ENCODE assay signal across 12 mouse cellular contexts in genomic region chr5:151188659-151189058, GRCm38 (mm10). TPM values are rescaled to one million over a fixed set of nuclear protein-coding genes. Genes with fewer than 3 reads are reported as not detected.
A peak's percentile ranks its signal among the peaks of the same experiment; 100 is the strongest.
DNase-seq lines count a peak whose midpoint lies in the region; ATAC-seq and TF ChIP-seq lines count a peak whose summit lies in the region.
"Had no signal": no experiment of that assay in that cellular context is flagged by ENCODE, and none has a peak within 500 bp of the region (broad histone marks: within the 10 kb centered on the region; RNA-seq: fewer than 3 reads in every experiment).

No protein-coding gene starts in this region.

- H3K4me2 ChIP-seq in heart, embryonic 13.5 days, result peak overlapping the region; percentile 94
- H3K4me2 ChIP-seq in kidney, postnatal 0 days (ENCODE audit: low read length), result peak overlapping the region; percentile 94
- peak overlapping the region; percentile 83; the same call in 1 of the 2 replicates for H3K4me2 ChIP-seq in embryonic facial prominence, embryonic 14.5 days (ENCODE audit: low read depth, low read length)
- H3K4me2 ChIP-seq in lung, postnatal 0 days (replicated peaks; ENCODE audit: low read depth, low read length), result peak overlapping the region; percentile 77

- WGBS in heart, embryonic 13.5 days, result 64% methylated on average over 6 of the region's 6 CpGs
- WGBS in heart, embryonic 10.5 days, result 76% methylated on average over 6 of the region's 6 CpGs
- 64% methylated on average over 6 of the region's 6 CpGs for WGBS in kidney, postnatal 0 days
- 83% methylated on average over 6 of the region's 6 CpGs for WGBS in embryonic facial prominence, embryonic 14.5 days
- WGBS in lung, postnatal 0 days, result 34% methylated on average over 6 of the region's 6 CpGs

- no peak overlapping the region for H3K27ac ChIP-seq in heart, embryonic 13.5 days (replicated peaks)
- no peak overlapping the region for H3K27ac ChIP-seq in heart, embryonic 10.5 days
- H3K27ac ChIP-seq in kidney, postnatal 0 days, result no peak overlapping the region
- H3K27ac ChIP-seq in embryonic facial prominence, embryonic 14.5 days (replicated peaks; ENCODE audit: low read depth, low read length), result no peak overlapping the region
- no peak overlapping the region for H3K27ac ChIP-seq in lung, postnatal 0 days (ENCODE audit: low read length)
- H3K27ac ChIP-seq: embryonic facial prominence, embryonic 15.5 days had no signal

- TF ChIP-seq EP300 in lung, postnatal 0 days (IDR thresholded peaks at IDR 0.05), result peak; percentile 82

- H3K4me3 ChIP-seq in heart, embryonic 13.5 days, result peak overlapping the region; percentile 82; the same call in 1 of the 2 replicates
- no peak overlapping the region for H3K4me3 ChIP-seq in heart, embryonic 10.5 days
- no peak overlapping the region for H3K4me3 ChIP-seq in kidney, postnatal 0 days (replicated peaks; ENCODE audit: low read depth, low read length)
- H3K4me3 ChIP-seq in embryonic facial prominence, embryonic 14.5 days (ENCODE audit: low read depth, low read length), result peak overlapping the region; percentile 63; the same call in 1 of the 2 replicates
- peak overlapping the region; percentile 82 for H3K4me3 ChIP-seq in lung, postnatal 0 days (ENCODE audit: low read depth, low read length)

- no peak overlapping the region for H3K9ac ChIP-seq in heart, embryonic 13.5 days
- no peak overlapping the region for H3K9ac ChIP-seq in kidney, postnatal 0 days (ENCODE audit: low read depth, low read length)
- no peak overlapping the region for H3K9ac ChIP-seq in embryonic facial prominence, embryonic 14.5 days (ENCODE audit: low read depth, low read length)
- peak overlapping the region; percentile 74; the same call in 1 of the 2 replicates for H3K9ac ChIP-seq in lung, postnatal 0 days (replicated peaks; ENCODE audit: low read depth)

- no peaks in the 10 kb centered on the region; the same call in 1 of the 2 replicates for H3K27me3 ChIP-seq in heart, embryonic 13.5 days (replicated peaks)
- no peaks in the 10 kb centered on the region for H3K27me3 ChIP-seq in heart, embryonic 10.5 days (ENCODE audit: insufficient read depth, poor library complexity, severe bottlenecking)
- no peaks in the 10 kb centered on the region for H3K27me3 ChIP-seq in kidney, postnatal 0 days (ENCODE audit: insufficient read depth, low read length)
- no peaks in the 10 kb centered on the region for H3K27me3 ChIP-seq in embryonic facial prominence, embryonic 14.5 days (replicated peaks; ENCODE audit: control insufficient read depth, insufficient read depth, low read length)
- H3K27me3 ChIP-seq in lung, postnatal 0 days (replicated peaks; ENCODE audit: insufficient read depth, low read length), result no peaks in the 10 kb centered on the region
- H3K27me3 ChIP-seq: embryonic facial prominence, embryonic 15.5 days had no signal

- DNase-seq in heart, embryonic 10.5 days (ENCODE audit: low spot score), result no peak
- peak; percentile 26 for DNase-seq in kidney, postnatal 0 days (ENCODE audit: low spot score)
- DNase-seq in kidney, postnatal 10 days, result no peak
- no peak for DNase-seq in embryonic facial prominence, embryonic 14.5 days (ENCODE audit: low spot score)
- peak; percentile 57 for DNase-seq in lung, postnatal 0 days (ENCODE audit: low spot score)
- no peak for DNase-seq in layer of hippocampus, adult 9-10 months (ENCODE audit: low spot score)
- DNase-seq: cerebellum, adult 2 months; right cerebral cortex, postnatal 25 days had no signal

- ATAC-seq in heart, embryonic 13.5 days (ENCODE audit: extremely low read depth, insufficient number of reproducible peaks, low FRiP score, low TSS enrichment), result no peak
- no peak for ATAC-seq in kidney, postnatal 0 days (replicated peaks; ENCODE audit: low FRiP score, low read depth)
- ATAC-seq in embryonic facial prominence, embryonic 14.5 days (ENCODE audit: low read depth), result no peak
- 0 out of 2 replicates have a peak, but pooled peaks have one; percentile 23 for ATAC-seq in lung, postnatal 0 days
- no peak for ATAC-seq in monocyte, adult 5-6 weeks (replicated peaks; ENCODE audit: insufficient number of reproducible peaks, low FRiP score, low TSS enrichment, poor library complexity, severe bottlenecking)

- TF ChIP-seq CTCF in kidney, postnatal 0 days (IDR thresholded peaks at IDR 0.05; ENCODE audit: low read depth), result no peak
- TF ChIP-seq CTCF in lung, postnatal 0 days (IDR thresholded peaks at IDR 0.05), result 0 out of 2 replicates have a peak, but pooled peaks have one; percentile 4

- H3K36me3 ChIP-seq in heart, embryonic 13.5 days, result no peaks in the 10 kb centered on the region
- no peaks in the 10 kb centered on the region for H3K36me3 ChIP-seq in heart, embryonic 10.5 days
- H3K36me3 ChIP-seq in kidney, postnatal 0 days (ENCODE audit: insufficient read depth, low read length), result no peaks in the 10 kb centered on the region
- no peaks in the 10 kb centered on the region for H3K36me3 ChIP-seq in embryonic facial prominence, embryonic 14.5 days (ENCODE audit: control insufficient read depth, insufficient read depth, low read length)
- no peaks in the 10 kb centered on the region for H3K36me3 ChIP-seq in lung, postnatal 0 days (ENCODE audit: insufficient read depth, low read length)
- H3K36me3 ChIP-seq: embryonic facial prominence, embryonic 15.5 days had no signal

- H3K9me3 ChIP-seq in heart, embryonic 13.5 days, result no peaks in the 10 kb centered on the region
- H3K9me3 ChIP-seq in heart, embryonic 10.5 days, result no peaks in the 10 kb centered on the region
- H3K9me3 ChIP-seq in kidney, postnatal 0 days (replicated peaks; ENCODE audit: low read length), result no peaks in the 10 kb centered on the region
- no peaks in the 10 kb centered on the region for H3K9me3 ChIP-seq in embryonic facial prominence, embryonic 14.5 days (ENCODE audit: control insufficient read depth, low read length)
- H3K9me3 ChIP-seq in lung, postnatal 0 days (ENCODE audit: low read length), result no peaks in the 10 kb centered on the region
- H3K9me3 ChIP-seq: embryonic facial prominence, embryonic 15.5 days had no signal

- H3K4me1 ChIP-seq in heart, embryonic 13.5 days, result peaks cover 29% of the 10 kb centered on the region
- H3K4me1 ChIP-seq in heart, embryonic 10.5 days, result peaks cover 6% of the 10 kb centered on the region; the same call in 1 of the 2 replicates
- H3K4me1 ChIP-seq in kidney, postnatal 0 days (replicated peaks; ENCODE audit: insufficient read depth, low read length), result no peaks in the 10 kb centered on the region
- peaks cover 14% of the 10 kb centered on the region; the same call in 1 of the 2 replicates for H3K4me1 ChIP-seq in embryonic facial prominence, embryonic 14.5 days (ENCODE audit: control insufficient read depth, insufficient read depth, low read length)
- H3K4me1 ChIP-seq in lung, postnatal 0 days (ENCODE audit: insufficient read depth, low read depth, low read length), result peaks cover 8% of the 10 kb centered on the region; the same call in 1 of the 2 replicates

RNA-seq across cellular contexts. Expression of gene Stard13, which starts 45.0 kb away (rescaled TPM):
- 3.8 and 4.7 TPM in 2 replicates for polyA plus RNA-seq in heart, embryonic 13.5 days (2015; fragmentation: Nextera tagmentation; extraction: Ambion mirVana)
- polyA plus RNA-seq in heart, embryonic 10.5 days (2016; fragmentation: Nextera tagmentation; extraction: Ambion mirVana), result 2.7 and 3.3 TPM in 2 replicates
- polyA plus RNA-seq in kidney, postnatal 0 days (2015; fragmentation: Nextera tagmentation; extraction: Ambion mirVana), result 7.8 and 9.4 TPM in 2 replicates
- 13.3 and 13.6 TPM in 2 replicates for polyA plus RNA-seq in embryonic facial prominence, embryonic 14.5 days (2014; fragmentation: Nextera tagmentation; extraction: Ambion mirVana)
- polyA plus RNA-seq in lung, postnatal 0 days (2015; fragmentation: Nextera tagmentation; extraction: Ambion mirVana), result 19.1 and 20.8 TPM in 2 replicates
- not detected in 3 replicates for total RNA-seq in monocyte, adult 5-6 weeks (2017)
- total RNA-seq: megakaryocyte-erythroid progenitor cell, adult 5-6 weeks had no signal

Comparison
In these comparisons a context has a peak if more than half of its experiments do, and no peak if none do; other contexts are left out.
1. H3K4me3 ChIP-seq: peak in heart, embryonic 13.5 days (single experiment), embryonic facial prominence, embryonic 14.5 days (single experiment) and lung, postnatal 0 days (single experiment); none in heart, embryonic 10.5 days (single experiment) and kidney, postnatal 0 days (single experiment).
2. DNase-seq: peak in kidney, postnatal 0 days (single experiment) and lung, postnatal 0 days (single experiment); none in heart, embryonic 10.5 days (single experiment), kidney, postnatal 10 days (single experiment), embryonic facial prominence, embryonic 14.5 days (single experiment) and layer of hippocampus, adult 9-10 months (single experiment).
3. Peak in every context shown above with its lines, with median percentiles within 50 percentile points of each other: H3K4me2 ChIP-seq.